ENCODE assay signal across 7 mouse cellular contexts in the genomic region with DNA sequence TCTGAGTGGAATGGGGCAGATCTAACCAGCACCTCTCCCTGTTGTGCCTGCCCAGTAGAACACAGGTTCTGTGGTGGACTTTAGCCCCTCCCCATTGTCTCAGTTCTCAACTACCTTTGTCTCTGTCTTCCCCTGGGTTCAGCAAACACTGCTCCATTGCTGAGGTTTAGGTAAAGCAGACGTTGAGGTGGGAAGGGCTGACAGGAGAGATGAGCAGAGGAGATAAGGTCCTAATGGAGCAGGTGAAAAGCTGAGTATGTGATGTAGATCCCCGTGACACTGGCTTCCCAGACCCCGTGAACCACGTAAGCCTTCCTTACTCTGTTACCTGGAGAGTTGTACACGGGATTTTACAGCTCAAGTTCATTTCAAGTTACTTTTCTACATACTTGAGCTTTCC.
DNase-seq lines count a peak whose midpoint lies in the region; ATAC-seq and TF ChIP-seq lines count a peak whose summit lies in the region.

No protein-coding gene starts in this region.

- peaks cover 37% of the 10 kb centered on the region for H3K36me3 ChIP-seq in lung, embryonic 14.5 days (ENCODE audit: insufficient read depth)
- peaks cover 38% of the 10 kb centered on the region for H3K36me3 ChIP-seq in forebrain, embryonic 12.5 days (replicated peaks)
- peaks cover 5% of the 10 kb centered on the region; the same call in 1 of the 2 replicates for H3K36me3 ChIP-seq in limb, embryonic 11.5 days (ENCODE audit: control insufficient read depth, insufficient read depth, low read length)
- H3K36me3 ChIP-seq in neural tube, embryonic 15.5 days, result peaks cover 23% of the 10 kb centered on the region

- peaks cover 34% of the 10 kb centered on the region for H3K4me1 ChIP-seq in lung, embryonic 14.5 days (ENCODE audit: insufficient read depth)
- peaks cover 61% of the 10 kb centered on the region for H3K4me1 ChIP-seq in forebrain, embryonic 12.5 days
- peaks cover 31% of the 10 kb centered on the region for H3K4me1 ChIP-seq in limb, embryonic 11.5 days (ENCODE audit: control insufficient read depth, insufficient read depth, low read length)
- H3K4me1 ChIP-seq in neural tube, embryonic 15.5 days, result peaks cover 50% of the 10 kb centered on the region

- no peaks in the 10 kb centered on the region for H3K9me3 ChIP-seq in lung, embryonic 14.5 days (ENCODE audit: low read depth, low read length)
- H3K9me3 ChIP-seq in forebrain, embryonic 12.5 days, result no peaks in the 10 kb centered on the region
- no peaks in the 10 kb centered on the region for H3K9me3 ChIP-seq in limb, embryonic 11.5 days (ENCODE audit: control insufficient read depth, low read length)
- no peaks in the 10 kb centered on the region for H3K9me3 ChIP-seq in neural tube, embryonic 15.5 days (replicated peaks)

- no peak for TF ChIP-seq CTCF in lung, embryonic 14.5 days (IDR thresholded peaks at IDR 0.05; ENCODE audit: low read depth)

- 48% methylated on average over 5 of the region's 5 CpGs for WGBS in lung, embryonic 14.5 days
- WGBS in forebrain, embryonic 12.5 days, result 67% methylated on average over 5 of the region's 5 CpGs
- 58% methylated on average over 5 of the region's 5 CpGs for WGBS in limb, embryonic 11.5 days
- WGBS in neural tube, embryonic 15.5 days, result 73% methylated on average over 5 of the region's 5 CpGs

- H3K27ac ChIP-seq in lung, embryonic 14.5 days (ENCODE audit: low read depth), result peak overlapping the region; percentile 30; the same call in 1 of the 2 replicates
- H3K27ac ChIP-seq in forebrain, embryonic 12.5 days, result 0 out of 2 replicates have a peak overlapping the region, but pooled peaks have one; percentile 32
- H3K27ac ChIP-seq in limb, embryonic 11.5 days (replicated peaks; ENCODE audit: low read depth, low read length), result no peak overlapping the region
- no peak overlapping the region for H3K27ac ChIP-seq in neural tube, embryonic 15.5 days (replicated peaks)

- H3K9ac ChIP-seq in lung, embryonic 14.5 days, result no peak overlapping the region; the same call in 1 of the 2 replicates
- peak overlapping the region; percentile 40; the same call in 1 of the 2 replicates for H3K9ac ChIP-seq in forebrain, embryonic 12.5 days
- no peak overlapping the region for H3K9ac ChIP-seq in limb, embryonic 11.5 days (ENCODE audit: low read length)
- H3K9ac ChIP-seq in neural tube, embryonic 15.5 days (replicated peaks), result no peak overlapping the region

- no peak for DNase-seq in lung, embryonic 14.5 days
- no peak for DNase-seq in lung, postnatal 10 days
- no peak for DNase-seq in limb, embryonic 11.5 days (ENCODE audit: low spot score)
- DNase-seq in urinary bladder, postnatal 14 days (ENCODE audit: low spot score), result no peak
- DNase-seq in spleen, postnatal 4 days (ENCODE audit: low spot score in 2 of 2), result no peak

- H3K4me3 ChIP-seq in lung, embryonic 14.5 days (ENCODE audit: low read depth, low read length), result peak overlapping the region; percentile 54
- H3K4me3 ChIP-seq in forebrain, embryonic 12.5 days (replicated peaks), result peak overlapping the region; percentile 43
- peak overlapping the region; percentile 39 for H3K4me3 ChIP-seq in limb, embryonic 11.5 days (ENCODE audit: low read depth, low read length)
- H3K4me3 ChIP-seq in neural tube, embryonic 15.5 days (replicated peaks), result no peak overlapping the region

- no peak for ATAC-seq in lung, embryonic 14.5 days (ENCODE audit: insufficient read depth)
- no peak for ATAC-seq in forebrain, embryonic 12.5 days (ENCODE audit: low FRiP score)
- ATAC-seq in limb, embryonic 11.5 days (ENCODE audit: insufficient number of reproducible peaks, low FRiP score, low TSS enrichment, low read depth), result no peak
- no peak for ATAC-seq in neural tube, embryonic 15.5 days (ENCODE audit: low FRiP score)

- no peaks in the 10 kb centered on the region for H3K27me3 ChIP-seq in lung, embryonic 14.5 days (ENCODE audit: insufficient read depth, low read length)
- H3K27me3 ChIP-seq in forebrain, embryonic 12.5 days, result no peaks in the 10 kb centered on the region
- H3K27me3 ChIP-seq in limb, embryonic 11.5 days (ENCODE audit: control insufficient read depth, insufficient read depth, low read length), result no peaks in the 10 kb centered on the region
- H3K27me3 ChIP-seq in neural tube, embryonic 15.5 days (replicated peaks), result no peaks in the 10 kb centered on the region

- H3K4me2 ChIP-seq in lung, embryonic 14.5 days, result peak overlapping the region; percentile 91
- peak overlapping the region; percentile 61 for H3K4me2 ChIP-seq in forebrain, embryonic 12.5 days
- H3K4me2 ChIP-seq in limb, embryonic 11.5 days (ENCODE audit: low read depth, severe bottlenecking), result peak overlapping the region; percentile 55
- peak overlapping the region; percentile 60 for H3K4me2 ChIP-seq in neural tube, embryonic 15.5 days

Comparison
In these comparisons a context has a peak if more than half of its experiments do, and no peak if none do; other contexts are left out.
1. H3K27ac ChIP-seq: peak in lung, embryonic 14.5 days (single experiment) and forebrain, embryonic 12.5 days (single experiment); none in limb, embryonic 11.5 days (single experiment) and neural tube, embryonic 15.5 days (single experiment).
2. Peak in every context shown above with its lines, with median percentiles within 50 percentile points of each other: H3K4me2 ChIP-seq.